Mouse (Mus musculus) CD8-positive naive resting alpha-beta T cell, adult 2 months (primary cell): ENCODE results near the gene Cluh.

ENCODE experiments used
- DNase-seq, 2 experiments: peaks; one replicate each; pipeline ENCODE4 v3.0.0; 2022; ENCODE audit warnings: low read depth in 2 of 2, low spot score in 2 of 2

The Cluh gene

DNA sequence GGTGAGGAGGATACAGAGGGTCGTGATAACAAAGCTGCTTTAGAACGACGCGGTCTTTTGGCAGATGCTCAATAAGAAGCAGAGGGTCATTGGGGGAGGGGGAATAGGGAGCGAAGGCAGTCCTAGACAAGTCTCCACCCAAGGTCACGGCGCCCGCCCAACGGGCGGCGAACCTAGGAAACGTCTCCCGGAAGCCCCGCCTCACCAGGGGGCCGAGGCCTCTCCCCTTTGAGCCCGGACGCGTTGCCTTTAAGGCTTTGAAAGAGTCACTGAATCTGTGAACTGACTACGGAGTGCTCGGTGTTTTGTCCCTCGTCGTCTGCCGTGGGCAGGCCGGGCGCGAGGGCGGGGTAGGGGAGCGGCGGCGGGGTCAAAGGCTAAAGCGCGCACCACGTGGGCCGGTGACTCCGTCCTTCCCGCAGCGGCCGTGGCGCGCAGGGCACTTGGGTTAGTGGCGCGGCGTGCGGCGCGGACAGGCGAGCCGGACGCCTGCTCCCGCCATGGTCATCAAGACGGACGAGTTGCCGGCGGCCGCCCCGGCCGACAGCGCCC is at the start of gene Cluh:
Cluh (plus strand) TSS at position 401 of the 552 bp plus-strand sequence.
- DNase-seq = peak; percentile 86 to 91

DNA sequence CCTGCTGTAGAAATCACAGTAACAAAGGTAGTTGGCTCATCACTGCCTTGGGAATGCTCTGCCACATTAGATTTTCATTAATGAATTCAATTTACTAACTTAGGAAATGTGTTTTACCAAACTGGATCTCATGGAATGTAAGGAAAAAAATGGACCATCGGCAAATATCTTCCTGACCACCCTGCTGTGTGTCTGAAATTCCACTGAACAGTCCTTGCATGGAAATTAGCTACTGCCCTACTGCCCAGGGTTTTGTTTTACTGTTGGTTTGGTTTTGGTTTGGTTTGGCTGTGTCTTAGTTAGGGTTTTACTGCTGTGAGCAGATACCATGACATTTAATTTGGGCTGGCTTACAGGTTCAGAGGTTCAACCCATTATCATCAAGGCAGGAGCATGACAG is 47.0 kb upstream of the Cluh start:
- DNase-seq = no peak

DNA sequence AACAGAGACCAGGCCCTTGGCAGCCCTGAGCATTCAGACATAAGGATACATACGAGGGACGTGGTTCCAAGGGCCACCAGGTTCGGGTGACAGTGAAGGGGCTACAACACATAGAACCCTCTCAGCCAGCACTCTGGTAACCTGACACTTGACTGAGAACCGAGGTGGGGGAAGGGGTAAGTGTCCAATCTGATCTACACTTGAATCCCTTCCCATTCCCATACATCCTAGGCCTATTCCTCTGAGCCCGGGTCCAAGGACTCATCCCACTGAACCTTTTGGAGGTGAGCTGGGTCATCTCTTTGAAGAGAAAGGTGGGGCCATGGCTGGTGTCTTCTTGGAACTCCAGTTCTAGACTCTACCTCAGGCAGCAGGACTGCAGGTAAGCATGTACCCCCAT is 39.2 kb upstream of the Cluh start:
- DNase-seq = no peak

GRCm38 (mm10) chr11:74610545-74611176 is 38.6 kb upstream of the Cluh start, which contains the start of gene Rap1gap2:
Rap1gap2 (minus strand) TSS chr11:74610915.
- no peak for DNase-seq

DNA sequence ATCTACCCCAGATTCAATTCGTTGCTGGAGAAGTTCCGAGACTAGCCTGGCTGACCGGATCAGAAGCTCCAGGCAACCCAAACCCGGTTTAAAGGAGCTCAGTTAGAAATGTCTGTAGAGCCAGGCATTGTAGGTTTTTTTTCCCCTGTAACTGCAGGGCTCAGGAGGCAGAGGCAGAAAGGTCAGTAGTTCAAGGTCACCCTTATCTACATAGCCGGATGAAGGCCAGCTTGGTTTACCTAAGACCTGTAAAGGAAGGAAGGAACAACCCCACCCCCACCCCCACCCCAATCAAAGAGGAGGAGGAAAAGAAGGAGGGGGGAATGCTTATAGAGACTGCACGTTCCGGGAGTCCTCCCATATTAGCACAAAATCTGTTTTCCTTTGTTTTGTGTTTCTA is 37.9 kb upstream of the Cluh start:
- no peak for DNase-seq

DNA sequence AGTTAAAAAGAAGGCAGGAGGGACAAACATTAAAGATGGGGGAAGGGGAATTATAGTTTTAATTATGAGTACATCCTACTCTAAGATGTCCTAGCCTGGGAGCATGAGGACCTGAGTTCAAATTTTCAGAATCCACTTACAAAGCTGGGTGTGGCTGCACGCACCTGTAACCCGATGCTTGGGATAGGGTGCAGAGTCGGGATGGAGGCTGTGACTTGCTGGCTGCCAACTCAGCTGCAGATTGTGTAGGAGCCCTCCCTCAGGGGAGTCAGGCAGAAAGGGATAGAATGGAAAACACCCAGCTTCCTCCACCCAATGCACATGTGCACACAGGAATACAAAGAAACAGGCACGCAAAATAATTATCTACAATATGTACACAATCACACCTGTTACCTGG is 35.9 kb upstream of the Cluh start:
- no peak for DNase-seq

DNA sequence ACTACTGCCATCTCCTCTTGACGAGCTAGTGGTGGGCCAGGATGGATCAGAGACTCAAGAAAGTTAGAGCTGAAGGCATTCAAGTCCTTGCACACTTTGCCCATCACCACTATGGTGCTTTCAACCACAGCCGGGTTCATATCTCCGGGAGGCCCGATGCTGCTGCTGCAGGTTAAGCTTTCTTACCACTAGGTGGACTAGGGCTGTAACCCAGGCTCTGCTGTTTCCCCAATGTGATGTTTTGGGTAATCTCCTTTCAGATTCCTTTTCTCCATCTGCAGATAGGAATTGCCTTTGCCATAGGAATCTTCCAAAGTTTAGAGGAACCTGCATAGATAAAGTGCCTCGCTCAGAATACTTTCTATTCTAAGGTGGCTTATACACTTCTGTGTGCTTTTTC is 33.7 kb upstream of the Cluh start:
- DNase-seq = no peak

- DNase-seq = peak; percentile 46 to 47
Observed at GRCm38 (mm10) chr11:74619201-74619955, 29.9 kb upstream of the Cluh start, which contains the start of gene Ccdc92b. Ccdc92b (plus strand) TSS chr11:74619605.

DNA sequence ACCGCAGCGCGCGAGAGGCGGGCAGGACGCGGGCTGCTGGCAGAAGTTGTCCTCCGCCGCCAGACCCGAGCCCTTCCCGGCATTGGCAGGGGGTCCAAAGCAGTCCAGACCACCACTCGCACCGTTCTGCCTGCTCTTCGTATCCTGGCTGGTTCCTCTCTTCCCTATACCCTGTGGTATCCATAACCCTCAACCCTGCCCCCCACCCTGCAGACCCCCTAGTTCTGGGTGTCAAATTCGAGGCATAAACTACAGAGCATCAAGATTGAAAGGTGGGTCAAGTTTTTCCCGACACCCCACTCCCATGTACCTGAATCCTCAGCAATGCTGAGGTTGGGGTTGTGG is 29.4 kb upstream of the Cluh start:
- DNase-seq = no peak

GRCm38 (mm10) chr11:74621974-74622669 is 27.2 kb upstream of the Cluh start:
- DNase-seq = no peak

- DNase-seq = no peak
Observed at GRCm38 (mm10) chr11:74623693-74624092, 25.6 kb upstream of the Cluh start.

- no peak for DNase-seq
Observed at GRCm38 (mm10) chr11:74625333-74625732, 24.0 kb upstream of the Cluh start.

DNA sequence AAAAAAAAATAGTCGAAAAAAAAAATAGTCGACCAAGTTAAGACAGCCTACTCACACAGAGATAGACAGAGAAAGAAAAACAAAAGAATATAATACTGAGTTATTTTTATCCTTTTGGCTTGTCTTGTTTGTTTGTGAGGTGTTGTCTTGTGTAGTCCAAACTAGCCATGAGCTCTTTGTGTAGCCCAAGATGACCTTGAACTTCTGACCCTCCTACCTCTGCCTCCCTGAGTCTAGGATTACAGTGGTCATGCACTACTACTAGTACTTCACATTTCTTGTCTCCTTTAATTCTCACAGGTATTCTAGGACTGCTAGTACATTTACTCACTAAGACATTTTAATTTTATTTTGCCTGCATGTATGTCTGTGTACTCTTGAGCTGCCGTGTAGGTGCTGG is 21.8 kb upstream of the Cluh start:
- DNase-seq = no peak

DNA sequence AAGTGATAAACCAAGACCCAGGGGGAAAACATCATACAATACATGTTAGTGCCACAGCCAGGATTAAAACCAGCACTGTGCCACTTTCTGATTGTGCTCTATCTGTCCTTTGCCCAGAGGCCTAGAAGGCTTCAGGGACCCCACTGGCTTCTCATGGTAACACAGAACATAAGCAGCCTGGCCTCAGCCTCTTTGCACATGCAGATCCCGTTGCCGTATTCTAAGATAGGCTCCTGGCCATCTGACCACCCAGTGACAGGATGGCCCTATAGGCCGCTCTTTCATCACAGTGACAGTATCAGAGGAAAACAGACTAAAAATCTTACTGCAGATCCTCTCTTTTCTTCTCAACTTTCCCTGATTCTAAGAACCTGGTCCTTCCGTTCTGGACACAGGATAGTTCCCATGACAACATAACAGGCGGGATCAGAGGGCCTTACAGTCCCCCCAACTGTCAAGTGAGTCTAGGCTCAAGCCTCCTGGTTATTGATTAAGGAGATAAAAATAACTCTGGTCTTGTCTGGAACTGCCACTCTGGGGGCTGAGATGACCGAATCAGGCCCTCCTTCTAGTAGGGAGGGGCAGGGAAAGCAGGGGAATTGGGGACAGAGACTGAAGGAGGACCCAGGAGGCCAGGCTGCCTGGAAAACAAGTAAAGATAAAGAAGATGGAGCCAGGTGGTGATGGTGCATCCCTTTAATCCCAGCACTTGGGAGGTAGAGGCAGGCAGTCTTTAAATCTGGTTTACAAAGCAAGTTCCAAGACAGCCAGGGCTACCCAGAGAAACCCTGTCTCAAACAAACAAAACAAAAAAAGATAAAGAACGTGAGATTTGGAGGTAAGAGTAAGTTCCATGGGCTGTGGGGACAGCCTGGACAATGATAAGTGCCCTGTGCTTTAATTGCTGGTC is 17.2 kb upstream of the Cluh start:
- no peak for DNase-seq

GRCm38 (mm10) chr11:74634490-74635275 is 14.6 kb upstream of the Cluh start:
- peak; percentile 58 to 70 for DNase-seq

GRCm38 (mm10) chr11:74637486-74637885 is 11.8 kb upstream of the Cluh start:
- no peak for DNase-seq

- DNase-seq = peak; percentile 11 to 17
Observed at GRCm38 (mm10) chr11:74637971-74638790, 11.1 kb upstream of the Cluh start.

GRCm38 (mm10) chr11:74638791-74639411 is 10.4 kb upstream of the Cluh start:
- DNase-seq = no peak

DNA sequence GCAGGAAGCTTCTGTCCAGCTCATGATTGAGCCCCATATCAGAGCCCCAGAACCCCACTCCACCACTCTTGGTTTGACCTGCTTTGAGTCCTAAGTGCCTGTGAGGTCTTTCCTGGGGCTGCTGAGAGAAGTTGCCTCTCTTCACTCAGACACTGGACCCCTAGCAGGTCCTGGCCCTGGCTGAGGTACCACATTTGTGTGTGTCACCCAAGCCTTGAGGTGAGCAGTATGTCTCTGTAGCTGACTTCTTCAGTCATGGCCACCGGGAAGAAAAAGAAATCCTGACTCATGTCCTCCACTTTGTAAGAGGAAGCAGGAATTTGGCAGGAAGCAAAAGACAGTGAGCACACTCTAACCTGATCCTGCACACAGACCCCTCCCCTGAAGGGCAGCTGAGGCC is 9.7 kb upstream of the Cluh start:
- DNase-seq = no peak
